Mouse (Mus musculus) lung, postnatal 0 days (tissue): ENCODE measurements around the gene Dab2ip.

Source experiments
- CTCF ChIP-seq: IDR thresholded peaks from 2 replicates; pipeline ENCODE4 v1.5.1; 2016; ENCODE audit warnings: antibody characterized with exemption, mild to moderate bottlenecking
- EP300 ChIP-seq: IDR thresholded peaks from 2 replicates; pipeline ENCODE4 v1.6.1; 2016; ENCODE audit warnings: antibody characterized with exemption, mild to moderate bottlenecking, control low read depth

GRCm38 (mm10) chr2:35510920-35511319, 47.1 kb upstream of the Dab2ip start:
- TF ChIP-seq EP300 (no peak), CTCF (no peak)
